Mouse (Mus musculus) limb, embryonic 14.5 days (tissue): ENCODE measurements around the gene Psma4. TPM values are rescaled to one million over a fixed set of nuclear protein-coding genes. Genes with fewer than 3 reads are reported as not detected.
"Not testable (repeated sequence)": the region's sequence is repeated elsewhere in the genome, so short reads cannot be mapped to it uniquely, and the experiment has no call there.

Experiments used
- ATAC-seq: fragments of 200-750 bp; cut with Nextera tagmentation; 2 replicates; pipeline ENCODE4 v1.8.0; 2017; ENCODE audit warnings: low read depth, moderate number of reproducible peaks, moderate TSS enrichment; ENCODE audit not compliant: low FRiP score
- DNase-seq: peaks from one replicate; pipeline ENCODE4 v3.0.0-alpha.2; 2015; ENCODE audit warnings: low spot score
- H3K27ac ChIP-seq: fragments of 300-500 bp; sonication (generic); replicated peaks from 2 replicates; pipeline ENCODE4 v1.5.1; 2014; ENCODE audit warnings: low read depth, mild to moderate bottlenecking, low read length, moderate library complexity, mixed read lengths
- H3K27me3 ChIP-seq: fragments of 300-500 bp; sonication (generic); 2 replicates; pipeline ENCODE4 v1.6.1; 2014; ENCODE audit warnings: low read length, mixed read lengths; ENCODE audit not compliant: control insufficient read depth, insufficient read depth
- H3K36me3 ChIP-seq: fragments of 300-500 bp; sonication (generic); 2 replicates; pipeline ENCODE4 v1.6.1; 2014; ENCODE audit warnings: mild to moderate bottlenecking, low read length, moderate library complexity, mixed read lengths; ENCODE audit not compliant: control insufficient read depth, insufficient read depth
- H3K4me1 ChIP-seq: fragments of 300-500 bp; sonication (generic); 2 replicates; pipeline ENCODE4 v1.6.1; 2014; ENCODE audit warnings: antibody characterized with exemption, low read length, mixed read lengths; ENCODE audit not compliant: control insufficient read depth, insufficient read depth
- H3K4me2 ChIP-seq: fragments of 300-500 bp; sonication (generic); replicated peaks from 2 replicates; pipeline ENCODE4 v1.6.1; 2014; ENCODE audit warnings: low read depth, mild to moderate bottlenecking, low read length, moderate library complexity; ENCODE audit not compliant: severe bottlenecking
- H3K4me3 ChIP-seq: fragments of 300-500 bp; sonication (generic); replicated peaks from 2 replicates; pipeline ENCODE4 v1.5.1; 2014; ENCODE audit warnings: low read length
- H3K9ac ChIP-seq: fragments of 300-500 bp; sonication (generic); 2 replicates; pipeline ENCODE4 v1.6.1; 2014; ENCODE audit warnings: mild to moderate bottlenecking, low read depth, low read length, moderate library complexity; ENCODE audit not compliant: severe bottlenecking
- H3K9me3 ChIP-seq: fragments of 300-500 bp; sonication (generic); 2 replicates; pipeline ENCODE4 v1.6.1; 2016; ENCODE audit warnings: low read length; ENCODE audit not compliant: control insufficient read depth
- POLR2A ChIP-seq: fragments of 200-500 bp; IDR thresholded peaks from 2 replicates; pipeline ENCODE4 v1.8.0; 2012; ENCODE audit warnings: inconsistent platforms, mild to moderate bottlenecking, moderate library complexity, borderline replicate concordance; ENCODE audit not compliant: insufficient read depth, insufficient read length; ENCODE audit errors: extremely low read depth
- WGBS: fragments of 180-500 bp; shearing (Covaris S2); extraction: QIAGEN DNeasy Blood & Tissue Kit; methylation state at CpG from one replicate; pipeline ENCODE4 v1.1.7; 2014; 5-methylcytosine and 5-hydroxymethylcytosine counted together
- polyA plus RNA-seq, 2 experiments: library from polyadenylated mRNA; depleted of rRNA in 1 of 2; stranded (reverse) in 1 of 2; unstranded in 1 of 2; fragments of >200 nt; fragmentation: Nextera tagmentation in 1 of 2; extraction: Ambion mirVana in 1 of 2; gene quantifications; 2 replicates each; pipeline versions ENCODE4 v1.2.1 to v1.2.3; 2012 to 2014

Gene Psma4
- polyA plus RNA-seq, 2 experiments: 221 to 296 TPM

- Histone ChIP-seq H3K4me3 (no peak overlapping the region), H3K27me3 (no peaks in the 10 kb centered on the region), H3K4me2 (no peak overlapping the region), H3K27ac (no peak overlapping the region), H3K9me3 (no peaks in the 10 kb centered on the region), H3K9ac (no peak overlapping the region), H3K4me1 (no peaks in the 10 kb centered on the region), H3K36me3 (peaks cover 10% of the 10 kb centered on the region; the same call in 1 of the 2 replicates)
- ATAC-seq (no peak), DNase-seq (no peak)
- WGBS: 85% methylated on average over 4 of the region's 4 CpGs
- no peak for TF ChIP-seq POLR2A
These were observed 8.5 kb upstream of the Psma4 start for GRCm38 (mm10) chr9:54942071-54942470.

GRCm38 (mm10) chr9:54944467-54944866, 6.1 kb upstream of the Psma4 start:
- Histone ChIP-seq H3K27me3 (no peaks in the 10 kb centered on the region), H3K4me2 (no peak overlapping the region), H3K27ac (no peak overlapping the region), H3K4me3 (no peak overlapping the region), H3K9ac (no peak overlapping the region), H3K9me3 (no peaks in the 10 kb centered on the region), H3K4me1 (no peaks in the 10 kb centered on the region), H3K36me3 (peaks cover 10% of the 10 kb centered on the region; the same call in 1 of the 2 replicates)
- TF ChIP-seq POLR2A: no peak
- WGBS: 77% methylated on average over 2 of the region's 2 CpGs
- no peak for ATAC-seq
- no peak for DNase-seq

GRCm38 (mm10) chr9:54946256-54946655, 4.3 kb upstream of the Psma4 start:
- Histone ChIP-seq H3K27me3 (no peaks in the 10 kb centered on the region), H3K36me3 (peaks cover 10% of the 10 kb centered on the region; the same call in 1 of the 2 replicates), H3K4me2 (no peak overlapping the region), H3K4me3 (no peak overlapping the region), H3K9me3 (no peaks in the 10 kb centered on the region), H3K9ac (no peak overlapping the region), H3K27ac (no peak overlapping the region), H3K4me1 (no peaks in the 10 kb centered on the region)
- ATAC-seq: no peak
- DNase-seq: peak; percentile 15
- WGBS: 60% methylated on average over 16 of the region's 16 CpGs
- no peak for TF ChIP-seq POLR2A

- DNase-seq: no peak
- H3K4me1 ChIP-seq: peaks cover 11% of the 10 kb centered on the region; the same call in 1 of the 2 replicates
- H3K9ac ChIP-seq: no peak overlapping the region
- H3K9me3 ChIP-seq: no peaks in the 10 kb centered on the region
- H3K27me3 ChIP-seq: no peaks in the 10 kb centered on the region
- H3K4me2 ChIP-seq: no peak overlapping the region
- TF ChIP-seq POLR2A: no peak
- no peak overlapping the region for H3K4me3 ChIP-seq
- no peak for ATAC-seq
- H3K27ac ChIP-seq: no peak overlapping the region
- peaks cover 36% of the 10 kb centered on the region for H3K36me3 ChIP-seq
These were observed 1.1 kb upstream of the Psma4 start for GRCm38 (mm10) chr9:54949465-54949864.

GRCm38 (mm10) chr9:54950162-54950561, 428 bp upstream of the Psma4 start:
- DNase-seq, H3K27me3 ChIP-seq, H3K9me3 ChIP-seq: not testable (repeated sequence)
- peak; percentile 24; the same call in 1 of the 2 replicates for ATAC-seq
- peak overlapping the region; percentile 89 for H3K27ac ChIP-seq
- WGBS: 49% methylated on average over 8 of the region's 8 CpGs
- H3K4me1 ChIP-seq: peaks cover 11% of the 10 kb centered on the region; the same call in 1 of the 2 replicates
- peak overlapping the region; percentile 71 for H3K4me2 ChIP-seq
- H3K36me3 ChIP-seq: peaks cover 35% of the 10 kb centered on the region
- peak overlapping the region; percentile 93 for H3K4me3 ChIP-seq
- H3K9ac ChIP-seq: peak overlapping the region; percentile 42; the same call in 1 of the 2 replicates

DNA sequence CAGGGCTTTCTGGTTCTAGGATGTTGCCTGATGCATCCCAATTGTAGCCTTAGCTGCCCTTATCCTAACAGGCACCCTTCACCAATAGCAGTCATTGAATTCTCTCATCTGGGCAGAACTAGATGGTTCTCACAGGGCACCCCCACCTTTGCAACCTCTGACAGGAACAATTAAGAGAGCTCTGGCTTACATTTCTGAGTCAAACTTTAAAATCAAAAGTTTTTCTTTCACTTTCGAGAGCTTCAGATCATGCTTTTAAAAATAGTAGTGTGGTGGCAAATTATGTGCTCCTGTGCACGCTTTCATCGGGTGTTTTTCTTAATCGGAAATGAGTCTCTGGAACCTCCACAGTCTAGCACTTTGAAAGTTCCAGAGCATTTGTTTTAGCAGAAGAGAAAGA, 10.5 kb downstream of the Psma4 start:
- ATAC-seq: no peak

More for the DNA sequence above, 10.5 kb downstream of the Psma4 start:
- no peak overlapping the region for H3K9ac ChIP-seq
- H3K9me3 ChIP-seq: no peaks in the 10 kb centered on the region
- H3K4me1 ChIP-seq: no peaks in the 10 kb centered on the region
- no peaks in the 10 kb centered on the region for H3K27me3 ChIP-seq
- H3K4me2 ChIP-seq: no peak overlapping the region
- no peak for TF ChIP-seq POLR2A
- WGBS: 87% methylated on average over 4 of the region's 4 CpGs
- no peak for DNase-seq
- H3K4me3 ChIP-seq: no peak overlapping the region
- H3K27ac ChIP-seq: no peak overlapping the region
- H3K36me3 ChIP-seq: peaks cover 39% of the 10 kb centered on the region
